Mouse (Mus musculus) ovary, postnatal 14 days (tissue): Measurements from ENCODE around the gene Gm8126.
"Not testable (repeated sequence)": the region's sequence is repeated elsewhere in the genome, so short reads cannot be mapped to it uniquely, and the experiment has no call there.

Experiments used
- DNase-seq: peaks from one replicate; pipeline ENCODE4 v3.0.0; 2022; ENCODE audit warnings: low spot score

Gm8126 gene

GRCm38 (mm10) chr14:43258349-43258748 lies at the start of gene Gm8126:
Gene Gm8126, plus strand, starts transcription at chr14:43258649.
- DNase-seq, result not testable (repeated sequence)

- DNase-seq, result not testable (repeated sequence)
These were observed 23.2 kb upstream of the Gm8126 start, which contains the start of gene Gm8122 for GRCm38 (mm10) chr14:43235204-43235603. Gene Gm8122, minus strand, starts transcription at chr14:43235304.

GRCm38 (mm10) chr14:43237769-43238168 lies 20.7 kb upstream of the Gm8126 start:
- DNase-seq, result not testable (repeated sequence)

- DNase-seq, result not testable (repeated sequence)
These were observed 8.8 kb upstream of the Gm8126 start for GRCm38 (mm10) chr14:43249611-43250170.

- not testable (repeated sequence) for DNase-seq
These were observed 7.7 kb upstream of the Gm8126 start for GRCm38 (mm10) chr14:43250549-43251253.

GRCm38 (mm10) chr14:43256511-43256910 lies 1.9 kb upstream of the Gm8126 start:
- DNase-seq, result not testable (repeated sequence)

- not testable (repeated sequence) for DNase-seq
These were observed 5.0 kb downstream of the Gm8126 start for GRCm38 (mm10) chr14:43263421-43263820.

GRCm38 (mm10) chr14:43268521-43269084 lies 10.2 kb downstream of the Gm8126 start:
- DNase-seq, result not testable (repeated sequence)

- DNase-seq, result not testable (repeated sequence)
These were observed 10.8 kb downstream of the Gm8126 start for GRCm38 (mm10) chr14:43269211-43269610.

GRCm38 (mm10) chr14:43273161-43273560 lies 14.7 kb downstream of the Gm8126 start:
- not testable (repeated sequence) for DNase-seq

- not testable (repeated sequence) for DNase-seq
These were observed 16.6 kb downstream of the Gm8126 start, which contains the start of gene Gm9732 for GRCm38 (mm10) chr14:43274986-43275511. Gene Gm9732, plus strand, starts transcription at chr14:43275036.

- not testable (repeated sequence) for DNase-seq
These were observed 17.3 kb downstream of the Gm8126 start for GRCm38 (mm10) chr14:43275752-43276151.

- DNase-seq, result not testable (repeated sequence)
These were observed 19.0 kb downstream of the Gm8126 start for GRCm38 (mm10) chr14:43277468-43277867.

GRCm38 (mm10) chr14:43278146-43278545 lies 19.7 kb downstream of the Gm8126 start:
- DNase-seq, result not testable (repeated sequence)

GRCm38 (mm10) chr14:43278681-43279080 lies 20.2 kb downstream of the Gm8126 start:
- DNase-seq, result not testable (repeated sequence)

- not testable (repeated sequence) for DNase-seq
These were observed 35.1 kb downstream of the Gm8126 start, which contains the start of gene Gm8127 for GRCm38 (mm10) chr14:43293503-43293902. Gene Gm8127, minus strand, starts transcription at chr14:43293832.
